Mouse (Mus musculus) neural tube, embryonic 13.5 days (tissue): ENCODE data around the gene Atp2a3. TPM values are rescaled to one million over a fixed set of nuclear protein-coding genes. Genes with fewer than 3 reads are reported as not detected.

Experiments used
- ATAC-seq: fragments of 200-750 bp; cut with Nextera tagmentation; 2 replicates; pipeline ENCODE4 v1.8.0; 2017; ENCODE audit warnings: low read depth, mild to moderate bottlenecking, moderate TSS enrichment, moderate library complexity
- H3K27ac ChIP-seq: fragments of 300-500 bp; sonication (generic); replicated peaks from 2 replicates; pipeline ENCODE4 v1.5.1; 2015; ENCODE audit warnings: moderate library complexity, mild to moderate bottlenecking, inconsistent platforms
- H3K27me3 ChIP-seq: fragments of 300-500 bp; sonication (generic); 2 replicates; pipeline ENCODE4 v1.6.1; 2015; ENCODE audit warnings: mild to moderate bottlenecking, inconsistent platforms
- H3K36me3 ChIP-seq: fragments of 300-500 bp; sonication (generic); 2 replicates; pipeline ENCODE4 v1.6.1; 2015; ENCODE audit warnings: mild to moderate bottlenecking, inconsistent platforms
- H3K4me1 ChIP-seq: fragments of 300-500 bp; sonication (generic); replicated peaks from 2 replicates; pipeline ENCODE4 v1.6.1; 2015; ENCODE audit warnings: inconsistent platforms
- H3K4me2 ChIP-seq: fragments of 300-500 bp; sonication (generic); 2 replicates; pipeline ENCODE4 v1.6.1; 2015; ENCODE audit warnings: inconsistent platforms, mild to moderate bottlenecking, moderate library complexity
- H3K4me3 ChIP-seq: fragments of 300-500 bp; sonication (generic); 2 replicates; pipeline ENCODE4 v1.5.1; 2015; ENCODE audit warnings: mild to moderate bottlenecking, inconsistent platforms
- H3K9ac ChIP-seq: fragments of 300-500 bp; sonication (generic); 2 replicates; pipeline ENCODE4 v1.6.1; 2015; ENCODE audit warnings: moderate library complexity, mild to moderate bottlenecking, inconsistent platforms
- H3K9me3 ChIP-seq: fragments of 300-500 bp; sonication (generic); 2 replicates; pipeline ENCODE4 v1.6.1; 2016; ENCODE audit warnings: inconsistent platforms
- whole genome bisulfite sequencing: fragments of 180-500 bp; shearing (Covaris S2); methylation state at CpG from one replicate; pipeline ENCODE4 v1.1.7; 2015; 5-methylcytosine and 5-hydroxymethylcytosine counted together
- microRNA-seq: library from miRNA; unstranded; fragments of <30 nt; microRNA quantifications from one replicate; pipeline ENCODE4, GENCODE M21; 2016
- polyA plus RNA-seq: library from polyadenylated mRNA; unstranded; fragments of >200 nt; fragmentation: Nextera tagmentation; extraction: Ambion mirVana; gene quantifications from 2 replicates; pipeline ENCODE4 v1.2.1, GENCODE M21; 2015

The Atp2a3 gene
- polyA plus RNA-seq, 1 experiment from 2014 or later, result 0.80 TPM

DNA sequence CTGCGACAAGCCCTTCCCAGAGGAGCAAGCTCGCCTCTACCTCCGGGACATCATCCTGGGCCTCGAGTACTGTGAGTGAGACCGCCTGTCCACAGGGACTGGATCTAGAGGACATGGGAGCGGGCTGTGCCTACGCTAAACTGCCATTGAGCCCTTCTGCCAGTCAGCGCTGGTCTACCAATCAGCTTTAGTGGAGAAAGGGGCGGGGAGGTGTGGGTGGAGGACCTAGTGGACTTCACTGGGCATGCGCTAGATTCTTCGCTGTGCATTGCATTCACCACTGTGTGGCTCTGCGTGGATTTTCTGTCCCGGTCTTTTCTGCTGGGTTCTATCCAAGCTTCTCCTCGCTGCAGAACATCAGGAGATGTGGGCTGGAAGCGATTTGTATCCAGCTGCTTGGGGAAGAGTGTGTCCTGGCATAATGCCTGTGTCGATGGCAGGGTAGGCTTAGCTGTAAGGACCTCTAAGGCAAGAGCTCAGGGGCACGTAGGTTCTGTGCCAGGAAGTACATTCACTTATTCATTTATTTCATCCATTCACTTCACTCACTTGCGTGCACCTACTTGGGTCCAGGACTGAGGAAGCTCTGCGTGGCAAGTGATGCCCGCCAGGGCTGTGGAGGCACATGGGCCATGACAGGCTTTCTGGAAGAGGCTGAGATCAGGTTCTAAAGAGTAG, 70.0 kb downstream of the Atp2a3 start:
- 26% methylated on average over 20 of the region's 20 CpGs for whole genome bisulfite sequencing
- peaks cover 12% of the 10 kb centered on the region for H3K4me1 ChIP-seq
- H3K9me3 ChIP-seq, result no peaks in the 10 kb centered on the region

DNA sequence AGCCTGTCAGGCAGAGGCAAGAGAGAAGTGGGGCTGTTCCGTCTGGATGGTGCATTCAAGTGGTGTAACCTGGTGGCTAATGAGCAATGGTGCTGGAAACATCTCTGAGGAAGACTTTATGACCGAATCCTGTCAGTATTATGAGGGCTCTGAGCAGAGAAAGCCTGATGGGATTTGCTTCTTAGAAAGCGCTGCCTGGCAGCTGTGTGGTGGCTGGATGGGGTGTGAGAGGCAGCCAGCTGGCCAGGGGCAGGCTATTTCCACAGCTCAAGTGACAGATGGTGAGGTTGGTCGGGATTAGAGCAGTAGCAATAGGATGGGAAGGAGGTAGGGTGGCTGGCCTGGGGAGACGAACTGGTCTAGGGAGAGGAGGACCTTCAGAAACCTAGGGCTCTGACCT, 70.6 kb downstream of the Atp2a3 start:
- peak overlapping the region; percentile 62 for H3K4me2 ChIP-seq
- peaks cover 18% of the 10 kb centered on the region for H3K4me1 ChIP-seq
- ATAC-seq, result no peak
- H3K27me3 ChIP-seq, result no peaks in the 10 kb centered on the region
- H3K36me3 ChIP-seq, result peaks cover 20% of the 10 kb centered on the region; the same call in 1 of the 2 replicates
- H3K4me3 ChIP-seq, result peak overlapping the region; percentile 30; the same call in 1 of the 2 replicates
- H3K27ac ChIP-seq, result peak overlapping the region; percentile 84
- H3K9me3 ChIP-seq, result no peaks in the 10 kb centered on the region
- 51% methylated on average over 5 of the region's 5 CpGs for WGBS
- peak overlapping the region; percentile 61 for H3K9ac ChIP-seq

More for the DNA sequence above, 70.0 kb downstream of the Atp2a3 start:
- Histone ChIP-seq H3K27ac (peak overlapping the region; percentile 84), H3K4me2 (peak overlapping the region; percentile 62), H3K4me3 (peak overlapping the region; percentile 30), H3K9ac (peak overlapping the region; percentile 62), H3K27me3 (no peaks in the 10 kb centered on the region), H3K36me3 (peaks cover 22% of the 10 kb centered on the region)
- ATAC-seq, result peak; percentile 92

DNA sequence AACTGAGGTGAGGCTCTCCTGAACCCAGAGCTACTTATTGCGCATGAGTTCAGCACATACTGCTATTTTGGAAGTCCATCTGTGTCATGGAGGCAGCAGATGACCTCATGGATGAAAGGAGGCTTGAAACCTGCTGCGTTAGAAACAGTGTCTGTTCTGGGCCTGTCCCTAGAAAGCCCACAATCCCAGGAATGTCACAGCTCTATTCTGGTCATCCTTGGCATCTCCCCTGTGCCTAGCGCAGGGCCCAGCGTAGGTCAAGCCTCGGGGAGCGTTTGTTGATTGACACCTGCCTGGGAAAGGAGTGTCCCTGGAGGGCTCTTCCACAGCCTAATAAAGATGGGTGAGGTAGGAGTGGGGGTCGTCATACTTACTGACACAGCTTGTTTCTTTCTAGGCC, 75.1 kb downstream of the Atp2a3 start:
- Histone ChIP-seq H3K4me1 (peaks cover 26% of the 10 kb centered on the region), H3K27me3 (no peaks in the 10 kb centered on the region), H3K4me2 (no peak overlapping the region), H3K9me3 (no peaks in the 10 kb centered on the region), H3K4me3 (no peak overlapping the region), H3K27ac (0 out of 2 replicates have a peak overlapping the region, but pooled peaks have one; percentile 28), H3K36me3 (peaks cover 41% of the 10 kb centered on the region), H3K9ac (no peak overlapping the region)
- 80% methylated on average over 7 of the region's 7 CpGs for WGBS
- no peak for ATAC-seq

DNA sequence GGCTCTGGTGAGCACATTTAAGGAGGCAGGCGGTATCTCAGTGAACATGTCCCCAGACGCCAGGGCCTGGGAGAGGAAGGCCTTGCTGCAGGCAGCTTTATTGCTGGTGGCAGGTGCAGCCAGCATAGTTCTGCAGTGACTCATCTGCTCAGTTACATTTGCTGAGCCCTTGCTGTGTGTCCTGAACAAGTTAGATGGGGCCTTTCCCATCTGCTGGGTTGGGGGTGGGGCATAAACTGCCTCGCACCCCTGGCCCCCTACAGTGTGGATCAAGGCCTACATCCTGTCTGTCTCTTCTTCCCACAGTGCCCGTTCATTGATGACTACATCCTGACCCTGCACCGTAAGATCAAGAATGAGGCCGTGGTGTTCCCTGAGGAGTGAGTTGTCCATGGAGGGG, 75.9 kb downstream of the Atp2a3 start:
- 20% methylated on average over 6 of the region's 6 CpGs for WGBS
- Histone ChIP-seq H3K4me3 (no peak overlapping the region), H3K27ac (peak overlapping the region; percentile 28; the same call in 1 of the 2 replicates), H3K9me3 (no peaks in the 10 kb centered on the region), H3K4me2 (no peak overlapping the region), H3K4me1 (peaks cover 18% of the 10 kb centered on the region), H3K9ac (no peak overlapping the region), H3K27me3 (no peaks in the 10 kb centered on the region), H3K36me3 (peaks cover 48% of the 10 kb centered on the region)
- peak; percentile 34; the same call in 1 of the 2 replicates for ATAC-seq

DNA sequence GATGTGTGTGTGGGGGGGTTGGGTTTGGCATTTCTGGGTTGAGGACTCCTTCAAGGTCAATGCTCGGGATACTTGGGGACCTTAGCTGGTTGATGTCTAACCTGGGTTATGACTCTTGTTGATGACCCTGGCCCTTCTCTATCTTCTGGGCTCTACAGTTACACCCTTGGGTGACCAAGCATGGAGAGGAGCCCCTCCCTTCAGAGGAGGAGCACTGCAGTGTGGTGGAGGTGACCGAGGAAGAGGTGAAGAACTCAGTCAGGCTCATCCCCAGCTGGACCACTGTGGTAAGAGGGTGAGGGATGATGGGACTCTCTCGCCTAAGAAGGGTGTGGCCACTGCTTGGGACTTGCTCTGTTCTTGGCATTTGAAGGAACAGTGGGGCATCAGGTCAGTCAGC, 76.7 kb downstream of the Atp2a3 start:
- Histone ChIP-seq H3K4me3 (no peak overlapping the region), H3K36me3 (peaks cover 48% of the 10 kb centered on the region), H3K27me3 (no peaks in the 10 kb centered on the region), H3K9ac (no peak overlapping the region), H3K9me3 (no peaks in the 10 kb centered on the region), H3K4me2 (no peak overlapping the region), H3K27ac (no peak overlapping the region), H3K4me1 (peaks cover 15% of the 10 kb centered on the region)
- no peak for ATAC-seq
- WGBS, result 87% methylated on average over 3 of the region's 3 CpGs

DNA sequence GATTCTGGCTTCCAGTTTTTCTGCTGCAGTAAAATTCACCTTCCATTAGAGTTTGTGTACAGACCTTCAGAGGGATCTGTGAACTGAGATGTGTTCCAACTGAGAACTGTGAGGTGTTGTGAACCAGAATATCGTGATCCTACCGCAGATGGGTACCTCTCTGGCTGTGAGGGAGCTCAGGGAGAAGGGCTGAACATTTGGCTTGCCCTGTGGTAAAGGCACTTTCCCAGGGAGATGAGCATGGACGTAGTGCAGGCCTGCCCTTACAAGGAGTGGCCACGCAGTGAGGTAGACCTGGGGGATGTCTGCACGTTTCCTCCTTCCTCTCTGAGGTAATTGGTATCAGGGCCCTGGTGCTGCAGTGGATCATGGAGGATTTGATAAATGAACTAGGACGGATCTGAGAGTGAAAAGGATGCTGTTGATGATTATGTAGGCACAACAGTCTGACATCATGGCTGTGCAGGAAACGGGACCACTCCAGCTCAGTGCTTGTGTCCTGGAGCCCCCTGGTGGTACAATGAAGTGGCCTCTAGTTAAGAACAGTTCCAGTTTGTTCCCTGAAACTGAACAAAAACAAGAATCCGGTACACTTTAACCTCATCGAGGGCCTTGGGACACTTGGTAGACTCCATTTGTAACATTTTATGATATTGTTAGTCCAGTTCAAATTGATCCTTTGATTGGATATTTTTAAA, 78.3 kb downstream of the Atp2a3 start:
- WGBS, result 60% methylated on average over 9 of the region's 9 CpGs
- peaks cover 15% of the 10 kb centered on the region for H3K4me1 ChIP-seq
- 0 out of 2 replicates have a peak, but pooled peaks have one; percentile 40 for ATAC-seq

More for the DNA sequence above, 78.3 kb downstream of the Atp2a3 start:
- no peak overlapping the region for H3K27ac ChIP-seq
- H3K27me3 ChIP-seq, result no peaks in the 10 kb centered on the region
- H3K4me2 ChIP-seq, result no peak overlapping the region
- H3K9me3 ChIP-seq, result no peaks in the 10 kb centered on the region
- H3K9ac ChIP-seq, result no peak overlapping the region
- H3K36me3 ChIP-seq, result peaks cover 43% of the 10 kb centered on the region
- H3K4me3 ChIP-seq, result no peak overlapping the region

Small RNA genes lying within 50 kb of the gene (microRNA-seq; reads per million reads assigned to microRNA genes)
- not detected for gene Gm44467

Other genes with a start within 250 kb of the Atp2a3 start
- 6.5 and 7.4 TPM in 2 replicates for gene Cyb5d2, start 165.0 kb upstream of the Atp2a3 start, polyA plus RNA-seq
- 12.5 and 12.9 TPM in 2 replicates for gene Zzef1, start 164.9 kb upstream of the Atp2a3 start, polyA plus RNA-seq
- 0.38 and 0.96 TPM in 2 replicates for gene P2rx1, start 37.9 kb downstream of the Atp2a3 start, polyA plus RNA-seq
- 18.7 and 20.9 TPM in 2 replicates for gene Camkk1, start 57.8 kb downstream of the Atp2a3 start, polyA plus RNA-seq
- 11.6 and 14.1 TPM in 2 replicates for gene Ncbp3, start 86.6 kb downstream of the Atp2a3 start, polyA plus RNA-seq
- gene Itgae, start 129.4 kb downstream of the Atp2a3 start, polyA plus RNA-seq, result 0.14 and 0.17 TPM in 2 replicates
- gene Haspin, start 177.1 kb downstream of the Atp2a3 start, polyA plus RNA-seq, result 2.9 and 4.8 TPM in 2 replicates
- gene P2rx5, start 199.3 kb downstream of the Atp2a3 start, polyA plus RNA-seq, result 0.45 and 0.63 TPM in 2 replicates
- 130 and 132 TPM in 2 replicates for gene Emc6, start 215.9 kb downstream of the Atp2a3 start, polyA plus RNA-seq
- 190 and 197 TPM in 2 replicates for gene Tax1bp3, start 215.9 kb downstream of the Atp2a3 start, polyA plus RNA-seq
- 21.2 and 23.1 TPM in 2 replicates for gene Ctns, start 237.9 kb downstream of the Atp2a3 start, polyA plus RNA-seq
- 2.4 and 3.5 TPM in 2 replicates for gene Shpk, start 238.3 kb downstream of the Atp2a3 start, polyA plus RNA-seq